Comparison of ENCODE assay signal across 9 mouse cellular contexts in the genomic region with DNA sequence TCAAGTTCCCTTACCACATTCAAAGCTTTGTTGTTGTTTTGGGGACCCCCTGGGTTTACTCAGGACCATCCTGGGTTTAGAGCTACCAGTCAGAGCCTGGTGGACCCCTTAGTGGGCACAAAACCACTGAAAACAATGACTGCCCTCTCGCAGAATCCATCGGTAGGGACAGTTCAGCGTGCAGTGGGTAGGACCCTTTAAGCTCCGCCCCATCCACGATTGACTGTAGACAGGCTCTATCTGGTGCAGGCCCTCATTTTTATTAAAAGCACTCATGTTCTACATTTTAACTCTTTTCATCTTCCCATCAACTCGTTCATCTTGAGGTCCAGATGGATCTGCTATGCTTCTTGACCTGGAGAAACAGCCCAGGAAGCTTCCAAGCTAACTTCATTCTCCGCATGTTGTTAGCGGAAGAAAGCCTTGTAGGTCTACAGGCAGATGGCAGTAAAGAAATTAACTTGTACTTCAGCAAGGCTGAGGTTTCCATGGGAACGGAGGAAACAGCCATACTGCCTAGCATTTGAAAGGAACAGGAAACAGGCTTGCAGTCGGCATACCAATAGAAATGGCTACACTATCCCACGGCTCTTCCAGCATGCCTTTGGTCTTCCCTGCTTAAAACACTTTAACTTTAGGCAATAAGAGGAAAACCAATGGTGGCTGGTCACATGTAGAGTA. TPM values are rescaled to one million over a fixed set of nuclear protein-coding genes. Genes with fewer than 3 reads are reported as not detected.
DNase-seq lines count a peak whose midpoint lies in the region; ATAC-seq and TF ChIP-seq lines count a peak whose summit lies in the region.
"Had no signal": no experiment of that assay in that cellular context is flagged by ENCODE, and none has a peak within 500 bp of the region (broad histone marks: within the 10 kb centered on the region; RNA-seq: fewer than 3 reads in every experiment).

No protein-coding gene starts in this region.

- no peak for DNase-seq in cerebellum, adult 8-10 months
- peak; percentile 25 for DNase-seq in cerebellum, adult 9-11 months
- DNase-seq in frontal cortex, postnatal 14 days (ENCODE audit: low spot score in 2 of 2), result peak; percentile 27 to 46
- peak; percentile 56 to 78 for DNase-seq in layer of hippocampus, adult 2 months (ENCODE audit: low spot score in 2 of 2)
- no peak for DNase-seq in thymus, postnatal 14 days
- DNase-seq in heart, postnatal 14 days, result no peak

- ATAC-seq in cerebellum, adult (ENCODE audit: insufficient number of reproducible peaks, low FRiP score, low TSS enrichment), result peak; percentile 84
- ATAC-seq in midbrain, embryonic 15.5 days (replicated peaks), result peak; percentile 95

- H3K4me3 ChIP-seq in layer of hippocampus, adult 2 months, result peak overlapping the region; percentile 12; the same call in 1 of the 2 replicates
- no peak overlapping the region for H3K4me3 ChIP-seq in midbrain, embryonic 15.5 days

- H3K4me1 ChIP-seq in midbrain, embryonic 15.5 days, result peaks cover 6% of the 10 kb centered on the region

- no peaks in the 10 kb centered on the region for H3K27me3 ChIP-seq in midbrain, embryonic 15.5 days (replicated peaks)

- H3K9ac ChIP-seq in midbrain, embryonic 15.5 days, result no peak overlapping the region

- intact Hi-C loops in heart, postnatal 14 days (cut with DNase I), result no loop called here

- no peaks in the 10 kb centered on the region for H3K9me3 ChIP-seq in midbrain, embryonic 15.5 days

- no peaks in the 10 kb centered on the region for H3K36me3 ChIP-seq in midbrain, embryonic 15.5 days (replicated peaks)

- TF ChIP-seq CTCF in layer of hippocampus, adult 2 months (conservative IDR thresholded peaks at IDR 0.05), result peak; percentile 61

- WGBS in midbrain, embryonic 15.5 days, result 17% methylated on average over 11 of the region's 11 CpGs

- H3K4me2 ChIP-seq in midbrain, embryonic 15.5 days, result peak overlapping the region; percentile 31; the same call in 1 of the 2 replicates

- peak overlapping the region; percentile 43; the same call in 1 of the 2 replicates for H3K27ac ChIP-seq in layer of hippocampus, adult 2 months
- peak overlapping the region; percentile 61 for H3K27ac ChIP-seq in midbrain, embryonic 15.5 days

RNA-seq across cellular contexts. Expression of gene Limch1, which starts 14.9 kb away (rescaled TPM):
- 100 to 1,000 TPM; 127 to 140 TPM for total RNA-seq in layer of hippocampus, adult 2 months (2021)
- 47.6 and 51.1 TPM in 2 replicates for polyA plus RNA-seq in midbrain, embryonic 15.5 days (2015; fragmentation: Nextera tagmentation; extraction: Ambion mirVana)
- total RNA-seq in heart, postnatal 14 days (2021), result 100 to 1,000 TPM; 189 to 196 TPM
- polyA plus RNA-seq: C2C12 had no signal

RNA-seq across cellular contexts. Expression of gene Uchl1, which starts 54.9 kb away (rescaled TPM):
- total RNA-seq in layer of hippocampus, adult 2 months (2021), result 100 to 1,000 TPM; 803 to 896 TPM
- 1,755 and 1,834 TPM in 2 replicates for polyA plus RNA-seq in midbrain, embryonic 15.5 days (2015; fragmentation: Nextera tagmentation; extraction: Ambion mirVana)
- 10 to 100 TPM; 13.8 to 14.1 TPM for total RNA-seq in heart, postnatal 14 days (2021)

Comparison
In these comparisons a context has a peak if more than half of its experiments do, and no peak if none do; other contexts are left out.
1. DNase-seq: peak in cerebellum, adult 9-11 months (single experiment), frontal cortex, postnatal 14 days (2 of 2) and layer of hippocampus, adult 2 months (2 of 2); none in cerebellum, adult 8-10 months (single experiment), thymus, postnatal 14 days (single experiment) and heart, postnatal 14 days (0 of 2).
2. RNA of gene Uchl1, which starts 54.9 kb away (total RNA-seq): 803 to 896 TPM in layer of hippocampus, adult 2 months; 13.8 to 14.1 TPM in heart, postnatal 14 days; every median in the first group is over 10 times any median in the second.